Mouse (Mus musculus) adrenal gland, adult 18-20 months (tissue): Measurements from ENCODE around the gene Hyal3. TPM values are rescaled to one million over a fixed set of nuclear protein-coding genes. Genes with fewer than 3 reads are reported as not detected.
A peak's percentile ranks its signal among the peaks of the same experiment; 100 is the strongest.

Experiments used
- DNase-seq, 2 experiments: peaks; one replicate each; pipeline ENCODE4 v3.0.0; 2021 to 2022; ENCODE audit warnings: low spot score in 2 of 2
- total RNA-seq, 2 experiments: library from RNA; stranded (reverse); gene quantifications; 1 replicate in 1 of 2; 2 replicates in 1 of 2; pipeline ENCODE4 v1.2.3; 2021

Hyal3 gene
- total RNA-seq, 2 experiments from 2014 or later: 1.4 to 1.7 TPM

- DNase-seq: no peak
Measured at GRCm38 (mm10) chr9:107612945-107613569, 32.4 kb downstream of the Hyal3 start.

- DNase-seq: no peak
Measured at GRCm38 (mm10) chr9:107615035-107615434, 34.4 kb downstream of the Hyal3 start.

- no peak for DNase-seq
Measured at GRCm38 (mm10) chr9:107617461-107617860, 36.8 kb downstream of the Hyal3 start.

GRCm38 (mm10) chr9:107618098-107618497 lies 37.5 kb downstream of the Hyal3 start:
- no peak for DNase-seq

- no peak for DNase-seq
Measured at GRCm38 (mm10) chr9:107618778-107619545, 38.3 kb downstream of the Hyal3 start.

- DNase-seq: peak in 1 of 2 experiments; percentile 32
Measured at GRCm38 (mm10) chr9:107619546-107619879, 38.9 kb downstream of the Hyal3 start.

GRCm38 (mm10) chr9:107620954-107621353 lies 40.3 kb downstream of the Hyal3 start:
- no peak for DNase-seq

GRCm38 (mm10) chr9:107624539-107624938 lies 43.9 kb downstream of the Hyal3 start:
- no peak for DNase-seq

GRCm38 (mm10) chr9:107624951-107625350 lies 44.3 kb downstream of the Hyal3 start:
- no peak for DNase-seq

- DNase-seq: no peak
Measured at GRCm38 (mm10) chr9:107625351-107626128, 44.9 kb downstream of the Hyal3 start.

- DNase-seq: no peak
Measured at GRCm38 (mm10) chr9:107626158-107626843, 45.7 kb downstream of the Hyal3 start.

GRCm38 (mm10) chr9:107626844-107627277 lies 46.2 kb downstream of the Hyal3 start:
- DNase-seq: peak; percentile 63 to 77

GRCm38 (mm10) chr9:107627387-107628255 lies 47.0 kb downstream of the Hyal3 start:
- no peak for DNase-seq

- DNase-seq: no peak
Measured at GRCm38 (mm10) chr9:107628721-107629410, 48.2 kb downstream of the Hyal3 start.

- no peak for DNase-seq
Measured at GRCm38 (mm10) chr9:107629411-107629730, 48.8 kb downstream of the Hyal3 start.

GRCm38 (mm10) chr9:107629901-107630425 lies 49.3 kb downstream of the Hyal3 start:
- DNase-seq: no peak

GRCm38 (mm10) chr9:107630576-107630975 lies 50.0 kb downstream of the Hyal3 start:
- DNase-seq: no peak

- DNase-seq: no peak
Measured at GRCm38 (mm10) chr9:107631311-107631826, 50.8 kb downstream of the Hyal3 start.

- no peak for DNase-seq
Measured at GRCm38 (mm10) chr9:107631861-107632260, 51.2 kb downstream of the Hyal3 start.
